Comparison of ENCODE assay signal across 10 mouse cellular contexts in genomic region chr15:78986536-78987220, GRCm38 (mm10). TPM values are rescaled to one million over a fixed set of nuclear protein-coding genes. Genes with fewer than 3 reads are reported as not detected.
DNase-seq lines count a peak whose midpoint lies in the region; ATAC-seq and TF ChIP-seq lines count a peak whose summit lies in the region.
"Had no signal": no experiment of that assay in that cellular context is flagged by ENCODE, and none has a peak within 500 bp of the region (broad histone marks: within the 10 kb centered on the region; RNA-seq: fewer than 3 reads in every experiment).

No protein-coding gene starts in this region.

- no peak overlapping the region for H3K9ac ChIP-seq in hindbrain, postnatal 0 days (replicated peaks; ENCODE audit: low read length)
- no peak overlapping the region for H3K9ac ChIP-seq in hindbrain, embryonic 16.5 days (ENCODE audit: low read depth, low read length)
- peak overlapping the region; percentile 18 for H3K9ac ChIP-seq in kidney, embryonic 14.5 days (ENCODE audit: low read depth, low read length)
- H3K9ac ChIP-seq: liver, postnatal 0 days had no signal

- H3K9me3 ChIP-seq in hindbrain, postnatal 0 days (ENCODE audit: low read length), result no peaks in the 10 kb centered on the region
- H3K9me3 ChIP-seq in hindbrain, embryonic 16.5 days (ENCODE audit: control insufficient read depth, low read length), result no peaks in the 10 kb centered on the region
- H3K9me3 ChIP-seq in kidney, embryonic 14.5 days (ENCODE audit: control insufficient read depth, low read length), result no peaks in the 10 kb centered on the region

- H3K4me1 ChIP-seq in hindbrain, postnatal 0 days (ENCODE audit: insufficient read depth, low read length), result no peaks in the 10 kb centered on the region; the same call in 1 of the 2 replicates
- peaks cover 21% of the 10 kb centered on the region for H3K4me1 ChIP-seq in hindbrain, embryonic 16.5 days (ENCODE audit: control insufficient read depth, insufficient read depth, low read depth, low read length)
- H3K4me1 ChIP-seq in kidney, embryonic 14.5 days (ENCODE audit: control insufficient read depth, insufficient read depth, low read length), result peaks cover 48% of the 10 kb centered on the region

- H3K36me3 ChIP-seq in hindbrain, postnatal 0 days (ENCODE audit: insufficient read depth, low read length), result peaks cover 16% of the 10 kb centered on the region; the same call in 1 of the 2 replicates
- peaks cover 14% of the 10 kb centered on the region for H3K36me3 ChIP-seq in hindbrain, embryonic 16.5 days (ENCODE audit: control insufficient read depth, insufficient read depth, low read length)
- H3K36me3 ChIP-seq in kidney, embryonic 14.5 days (ENCODE audit: control insufficient read depth, insufficient read depth, low read length), result peaks cover 42% of the 10 kb centered on the region

- no peak overlapping the region for H3K27ac ChIP-seq in hindbrain, postnatal 0 days
- H3K27ac ChIP-seq in hindbrain, embryonic 16.5 days (ENCODE audit: low read depth, low read length), result no peak overlapping the region
- peak overlapping the region; percentile 27; the same call in 1 of the 2 replicates for H3K27ac ChIP-seq in kidney, embryonic 14.5 days (ENCODE audit: low read depth, low read length)

- H3K27me3 ChIP-seq in hindbrain, postnatal 0 days (ENCODE audit: insufficient read depth, low read length), result no peaks in the 10 kb centered on the region
- H3K27me3 ChIP-seq in hindbrain, embryonic 16.5 days (replicated peaks; ENCODE audit: control insufficient read depth, insufficient read depth, low read length), result 0 out of 2 replicates have a peak, but pooled peaks cover 2% of the 10 kb centered on the region
- no peaks in the 10 kb centered on the region for H3K27me3 ChIP-seq in kidney, embryonic 14.5 days (ENCODE audit: control insufficient read depth, insufficient read depth, low read length)

- ATAC-seq in hindbrain, postnatal 0 days, result no peak
- no peak for ATAC-seq in hindbrain, embryonic 16.5 days
- no peak; the same call in 1 of the 2 replicates for ATAC-seq in kidney, embryonic 14.5 days (ENCODE audit: low FRiP score, low TSS enrichment)
- ATAC-seq: liver, postnatal 0 days had no signal

- H3K4me3 ChIP-seq in hindbrain, postnatal 0 days (ENCODE audit: low read length), result no peak overlapping the region
- no peak overlapping the region for H3K4me3 ChIP-seq in hindbrain, embryonic 16.5 days (ENCODE audit: low read length)
- H3K4me3 ChIP-seq in kidney, embryonic 14.5 days (ENCODE audit: low read length), result no peak overlapping the region

- 57% methylated on average over 11 of the region's 11 CpGs for whole genome bisulfite sequencing in hindbrain, postnatal 0 days
- 75% methylated on average over 11 of the region's 11 CpGs for WGBS in hindbrain, embryonic 16.5 days
- 45% methylated on average over 11 of the region's 11 CpGs for WGBS in kidney, embryonic 14.5 days

- TF ChIP-seq CTCF in hindbrain, postnatal 0 days (IDR thresholded peaks at IDR 0.05; ENCODE audit: low read depth), result no peak

- peak; percentile 55 for DNase-seq in adrenal gland, postnatal 14 days
- DNase-seq in adrenal gland, adult 18-20 months (ENCODE audit: low spot score in 2 of 2), result no peak
- DNase-seq in hindbrain, postnatal 0 days (ENCODE audit: low spot score), result peak; percentile 31
- peak; percentile 70 for DNase-seq in cerebellum, adult 8-10 months
- no peak for DNase-seq in thymus, postnatal 0 days (ENCODE audit: low spot score)
- no peak for DNase-seq in right cerebral cortex, postnatal 25 days
- DNase-seq: liver, postnatal 0 days had no signal

- no peak overlapping the region for H3K4me2 ChIP-seq in hindbrain, postnatal 0 days (ENCODE audit: low read depth, low read length)
- no peak overlapping the region for H3K4me2 ChIP-seq in hindbrain, embryonic 16.5 days (ENCODE audit: low read length)
- no peak overlapping the region for H3K4me2 ChIP-seq in kidney, embryonic 14.5 days (replicated peaks; ENCODE audit: low read depth, low read length)

RNA-seq across cellular contexts. Expression of gene Triobp, which starts 39.2 kb away (rescaled TPM):
- total RNA-seq in adrenal gland, postnatal 14 days (2021), result 82.2 and 85.0 TPM in 2 replicates
- total RNA-seq in adrenal gland, adult 18-20 months (2021), result 100 to 1,000 TPM in 1 of 2 experiments, 10 to 100 TPM in 1; 97.1 to 105 TPM
- total RNA-seq in hindbrain, postnatal 0 days (2014; rRNA removed), result 42.0 and 57.6 TPM in 2 replicates
- polyA plus RNA-seq in hindbrain, postnatal 0 days (2015; fragmentation: Nextera tagmentation; extraction: Ambion mirVana), result 19.0 and 20.7 TPM in 2 replicates
- 36.1 and 40.4 TPM in 2 replicates for polyA plus RNA-seq in hindbrain, embryonic 16.5 days (2015; fragmentation: Nextera tagmentation; extraction: Ambion mirVana)
- 50.6 and 54.9 TPM in 2 replicates for polyA plus RNA-seq in kidney, embryonic 14.5 days (2014; fragmentation: Nextera tagmentation; extraction: Ambion mirVana)
- 16.3 and 18.0 TPM in 2 replicates for polyA plus RNA-seq in thymus, postnatal 0 days (2015; fragmentation: Nextera tagmentation; extraction: Ambion mirVana)

RNA-seq across cellular contexts. Expression of gene H1f0, which starts 41.6 kb away (rescaled TPM):
- total RNA-seq in adrenal gland, postnatal 14 days (2021), result 162 and 178 TPM in 2 replicates
- 100 to 1,000 TPM in 1 of 2 experiments, 10 to 100 TPM in 1; 86.2 to 101 TPM for total RNA-seq in adrenal gland, adult 18-20 months (2021)
- 211 and 233 TPM in 2 replicates for total RNA-seq in hindbrain, postnatal 0 days (2014; rRNA removed)
- 259 and 272 TPM in 2 replicates for polyA plus RNA-seq in hindbrain, postnatal 0 days (2015; fragmentation: Nextera tagmentation; extraction: Ambion mirVana)
- 200 and 206 TPM in 2 replicates for polyA plus RNA-seq in hindbrain, embryonic 16.5 days (2015; fragmentation: Nextera tagmentation; extraction: Ambion mirVana)
- 137 and 306 TPM in 2 replicates for polyA plus RNA-seq in kidney, embryonic 14.5 days (2014; fragmentation: Nextera tagmentation; extraction: Ambion mirVana)
- 303 and 311 TPM in 2 replicates for polyA plus RNA-seq in thymus, postnatal 0 days (2015; fragmentation: Nextera tagmentation; extraction: Ambion mirVana)

RNA-seq across cellular contexts. Expression of gene Nol12, which starts 51.9 kb away (rescaled TPM):
- 37.0 and 44.4 TPM in 2 replicates for total RNA-seq in adrenal gland, postnatal 14 days (2021)
- total RNA-seq in adrenal gland, adult 18-20 months (2021), result 10 to 100 TPM; 41.2 to 47.0 TPM
- total RNA-seq in hindbrain, postnatal 0 days (2014; rRNA removed), result 4.7 and 8.8 TPM in 2 replicates
- polyA plus RNA-seq in hindbrain, postnatal 0 days (2015; fragmentation: Nextera tagmentation; extraction: Ambion mirVana), result 54.8 and 56.4 TPM in 2 replicates
- 63.6 and 68.1 TPM in 2 replicates for polyA plus RNA-seq in hindbrain, embryonic 16.5 days (2015; fragmentation: Nextera tagmentation; extraction: Ambion mirVana)
- 55.8 and 64.6 TPM in 2 replicates for polyA plus RNA-seq in kidney, embryonic 14.5 days (2014; fragmentation: Nextera tagmentation; extraction: Ambion mirVana)
- polyA plus RNA-seq in thymus, postnatal 0 days (2015; fragmentation: Nextera tagmentation; extraction: Ambion mirVana), result 59.3 and 59.9 TPM in 2 replicates

RNA-seq across cellular contexts. Expression of gene Galr3, which starts 55.0 kb away (rescaled TPM):
- total RNA-seq in adrenal gland, postnatal 14 days (2021), result 0.41 and 0.78 TPM in 2 replicates
- under 1 TPM in 1 of 2 experiments, not detected in 1; 0.27 TPM for total RNA-seq in adrenal gland, adult 18-20 months (2021)
- total RNA-seq in hindbrain, postnatal 0 days (2014; rRNA removed), result 0.47 and 1.2 TPM in 2 replicates
- 0.20 and 0.25 TPM in 2 replicates for polyA plus RNA-seq in hindbrain, postnatal 0 days (2015; fragmentation: Nextera tagmentation; extraction: Ambion mirVana)
- 0.14 TPM in 1 of 2 replicates, not detected in the other for polyA plus RNA-seq in hindbrain, embryonic 16.5 days (2015; fragmentation: Nextera tagmentation; extraction: Ambion mirVana)
- 0.28 TPM in 1 of 2 replicates, not detected in the other for polyA plus RNA-seq in kidney, embryonic 14.5 days (2014; fragmentation: Nextera tagmentation; extraction: Ambion mirVana)
- 0.14 and 0.21 TPM in 2 replicates for polyA plus RNA-seq in thymus, postnatal 0 days (2015; fragmentation: Nextera tagmentation; extraction: Ambion mirVana)
- total RNA-seq: monocyte, adult 5-6 weeks had no signal

Comparison
In these comparisons a context has a peak if more than half of its experiments do, and no peak if none do; other contexts are left out.
1. DNase-seq: peak in adrenal gland, postnatal 14 days (single experiment), hindbrain, postnatal 0 days (single experiment) and cerebellum, adult 8-10 months (single experiment); none in adrenal gland, adult 18-20 months (0 of 2), thymus, postnatal 0 days (single experiment) and right cerebral cortex, postnatal 25 days (single experiment).